Comparison of ENCODE assay signal across 17 mouse cellular contexts in genomic region chr7:122758645-122759044, GRCm38 (mm10).
"Had no signal": no experiment of that assay in that cellular context is flagged by ENCODE, and none has a peak within 500 bp of the region (broad histone marks: within the 10 kb centered on the region; RNA-seq: fewer than 3 reads in every experiment).

No protein-coding gene starts in this region.

- H3K9me3 ChIP-seq: lung, embryonic 15.5 days; midbrain, embryonic 15.5 days; stomach, embryonic 15.5 days had no signal

- ATAC-seq: lung, postnatal 0 days; midbrain, embryonic 13.5 days; midbrain, embryonic 15.5 days had no signal

- H3K4me3 ChIP-seq: lung, embryonic 15.5 days; megakaryocyte, embryonic 14.5 days; midbrain, embryonic 13.5 days; midbrain, embryonic 15.5 days; neural tube, embryonic 12.5 days; stomach, embryonic 15.5 days had no signal

- H3K27ac ChIP-seq: lung, embryonic 15.5 days; macrophage; midbrain, embryonic 13.5 days; midbrain, embryonic 15.5 days; neural tube, embryonic 12.5 days; stomach, embryonic 15.5 days; stomach, postnatal 0 days had no signal

- H3K27me3 ChIP-seq: lung, embryonic 15.5 days; midbrain, embryonic 13.5 days; midbrain, embryonic 15.5 days; neural tube, embryonic 12.5 days; stomach, embryonic 15.5 days had no signal

- DNase-seq: lung, adult 2 months; lung, postnatal 14 days; lung, postnatal 36 days; right cerebral cortex, postnatal 14 days; thymus, adult 2 months; thymus, postnatal 25 days; thymus, postnatal 4 days had no signal

- H3K4me2 ChIP-seq: lung, embryonic 15.5 days; midbrain, embryonic 11.5 days; midbrain, embryonic 13.5 days; midbrain, embryonic 15.5 days; neural tube, embryonic 12.5 days; stomach, embryonic 15.5 days had no signal

- H3K9ac ChIP-seq: lung, embryonic 15.5 days; midbrain, embryonic 13.5 days; midbrain, embryonic 15.5 days; neural tube, embryonic 12.5 days; stomach, embryonic 15.5 days had no signal

- H3K4me1 ChIP-seq: lung, embryonic 15.5 days; stomach, embryonic 15.5 days had no signal

- H3K36me3 ChIP-seq: lung, embryonic 15.5 days; midbrain, embryonic 13.5 days; midbrain, embryonic 15.5 days; neural tube, embryonic 12.5 days; stomach, embryonic 15.5 days had no signal
